Mouse (Mus musculus): ENCODE measurements around the gene Shank3.

Shank3 gene

DNA sequence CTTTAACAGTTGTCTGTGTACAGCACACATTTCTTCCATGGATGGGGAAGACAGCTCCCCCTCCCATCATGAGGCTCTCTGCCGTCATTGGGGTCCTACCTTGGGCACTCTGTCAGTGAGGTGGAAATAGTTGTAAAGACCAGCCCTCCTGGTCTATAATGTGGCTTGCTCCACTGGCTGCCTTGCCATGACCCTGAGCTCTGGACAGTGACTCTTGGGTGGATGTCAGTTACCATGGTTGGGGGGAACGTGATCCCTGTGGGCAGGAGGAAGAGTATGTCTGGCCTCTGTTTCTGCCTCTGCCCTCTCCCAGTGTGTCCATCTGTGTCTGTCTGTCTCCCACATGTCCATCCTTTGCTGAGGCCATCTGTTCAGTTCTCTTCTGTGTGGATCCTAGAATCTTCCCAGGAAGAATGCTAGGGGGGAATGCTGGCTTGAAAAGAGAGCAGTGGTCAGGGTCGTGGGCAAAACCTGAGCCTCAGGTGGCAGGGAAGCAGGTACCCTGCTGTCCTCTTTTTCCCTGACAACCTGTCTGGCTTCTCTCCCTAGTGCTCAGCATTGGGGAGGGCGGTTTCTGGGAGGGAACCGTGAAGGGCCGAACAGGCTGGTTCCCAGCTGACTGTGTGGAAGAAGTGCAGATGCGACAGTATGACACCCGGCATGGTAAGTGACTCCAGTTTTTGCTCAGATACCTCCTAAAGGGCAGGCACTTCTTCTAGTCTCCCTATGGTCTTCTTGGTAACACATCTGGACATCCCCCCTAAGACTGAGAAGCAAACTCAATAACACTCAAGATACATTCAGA, 25.4 kb downstream of the Shank3 start:
- no peak for DNase-seq (ENCODE audit: low spot score)

DNA sequence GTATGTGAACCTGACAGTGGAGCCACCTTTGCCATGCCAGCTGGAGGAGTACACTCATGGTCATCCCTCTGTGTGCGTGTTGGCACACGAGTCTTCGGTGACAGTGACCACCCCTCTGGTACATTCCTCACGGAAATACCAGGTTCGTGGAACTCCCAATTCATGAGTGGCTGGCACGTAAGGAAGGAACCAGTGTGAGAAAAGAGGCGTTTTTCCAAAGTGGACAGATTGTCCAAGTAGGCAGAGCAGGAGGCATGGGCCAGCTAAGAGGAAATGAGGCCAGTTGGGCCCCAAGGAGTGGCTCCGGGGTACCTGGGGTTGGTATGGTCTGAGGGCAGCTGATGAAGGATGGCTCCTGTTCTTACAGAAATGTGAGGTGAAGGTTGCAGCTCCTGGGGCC, 26.0 kb downstream of the Shank3 start:
- no peak for DNase-seq (ENCODE audit: low spot score)

DNA sequence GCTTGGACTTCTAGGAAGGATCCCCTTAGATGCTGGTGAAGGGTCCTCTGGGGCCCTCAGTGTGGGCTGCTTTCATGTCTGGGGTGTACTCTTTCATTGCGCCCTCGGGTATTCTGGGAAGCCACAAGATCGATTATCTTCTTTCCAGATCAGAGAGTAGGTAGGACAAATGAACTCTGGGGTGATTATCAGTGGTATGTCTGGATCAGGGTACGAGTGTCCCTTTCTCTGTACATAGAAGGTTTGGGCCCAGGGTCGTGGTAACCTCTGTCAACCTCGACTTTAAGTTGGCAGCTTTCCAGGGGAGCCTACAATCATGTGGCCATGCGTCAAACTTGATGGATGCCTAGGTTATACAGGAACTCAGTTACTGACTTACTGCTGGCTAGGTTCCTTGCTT, 26.5 kb downstream of the Shank3 start:
- no peak for DNase-seq (ENCODE audit: low spot score)

DNA sequence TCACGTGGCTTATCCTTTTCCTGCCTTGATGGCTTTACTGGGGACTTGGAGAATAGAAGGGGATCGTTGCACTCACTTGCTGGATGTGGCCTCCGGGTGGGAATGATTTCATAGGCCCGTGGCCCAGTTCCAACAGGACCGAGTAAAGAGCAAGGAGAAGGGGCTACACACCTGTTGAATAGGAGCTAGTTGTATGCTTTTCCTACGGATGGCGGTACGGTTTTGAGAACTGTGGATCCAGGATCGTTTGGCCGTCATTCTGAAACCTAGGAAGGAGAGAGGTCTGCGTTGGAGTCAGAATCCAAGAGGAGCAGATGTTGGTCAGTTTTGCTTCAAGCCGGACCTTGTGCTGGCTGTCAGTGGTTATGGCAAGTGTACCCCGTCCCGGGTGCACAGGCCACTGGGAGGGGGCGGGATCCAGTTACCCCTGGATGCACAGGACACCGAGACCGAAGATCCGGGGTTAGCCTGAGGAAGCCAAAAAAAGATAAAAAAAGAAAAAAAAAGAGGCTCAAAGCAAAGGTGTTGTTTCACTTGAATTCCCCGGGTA, 27.4 kb downstream of the Shank3 start:
- no peak for DNase-seq (ENCODE audit: low spot score)

DNA sequence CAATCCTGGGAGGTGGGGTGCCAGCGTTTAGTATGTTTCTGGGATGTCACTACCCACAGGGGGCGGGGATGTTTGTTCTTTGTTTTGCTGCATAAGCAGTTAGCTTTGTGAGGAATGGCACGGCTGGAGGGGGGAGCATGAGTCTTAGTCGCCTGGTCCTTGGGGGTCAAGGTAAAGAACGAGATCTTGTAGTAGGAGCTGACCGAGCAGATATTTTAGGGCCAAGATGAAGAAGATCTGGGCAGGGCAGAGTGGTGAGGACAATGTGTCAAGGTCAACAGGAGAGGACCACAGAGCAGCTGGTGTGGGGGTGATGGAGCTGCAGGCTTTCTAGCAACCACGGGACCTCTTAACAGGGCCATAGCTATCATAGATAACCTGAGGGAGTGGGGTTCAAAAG, 28.0 kb downstream of the Shank3 start:
- DNase-seq (ENCODE audit: low spot score), result no peak

DNA sequence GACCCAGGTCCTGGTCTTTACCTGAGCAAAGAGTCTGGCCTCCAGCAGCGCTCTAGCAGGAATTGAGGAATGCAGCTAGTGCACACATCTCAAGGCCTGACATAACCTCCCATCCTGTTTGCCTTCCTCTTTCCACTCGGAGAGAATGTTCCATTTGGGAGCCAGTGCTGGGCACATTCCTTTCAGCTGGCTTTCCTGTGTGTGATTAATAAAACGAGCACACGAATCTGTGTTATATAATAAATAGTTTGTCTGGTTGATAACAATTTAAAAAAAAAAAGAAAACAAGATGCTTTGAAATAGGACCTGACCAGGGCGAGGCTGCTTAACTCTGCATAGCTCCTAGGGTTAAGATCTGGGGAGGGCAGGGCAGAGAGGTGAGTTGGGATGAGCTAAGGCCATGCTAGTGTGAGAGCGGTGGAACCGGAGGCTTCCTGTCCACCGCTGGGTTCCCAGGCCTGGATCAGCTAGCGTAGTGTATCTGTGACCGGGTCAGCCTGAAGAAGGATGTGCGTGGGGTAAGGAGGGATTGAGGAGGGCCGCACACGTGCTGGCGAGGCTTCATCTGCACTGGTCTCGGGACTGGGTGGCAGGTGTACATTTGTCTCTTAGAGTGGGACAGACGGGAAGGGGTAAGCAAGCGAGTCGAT, 28.9 kb downstream of the Shank3 start:
- no peak for DNase-seq (ENCODE audit: low spot score)

DNA sequence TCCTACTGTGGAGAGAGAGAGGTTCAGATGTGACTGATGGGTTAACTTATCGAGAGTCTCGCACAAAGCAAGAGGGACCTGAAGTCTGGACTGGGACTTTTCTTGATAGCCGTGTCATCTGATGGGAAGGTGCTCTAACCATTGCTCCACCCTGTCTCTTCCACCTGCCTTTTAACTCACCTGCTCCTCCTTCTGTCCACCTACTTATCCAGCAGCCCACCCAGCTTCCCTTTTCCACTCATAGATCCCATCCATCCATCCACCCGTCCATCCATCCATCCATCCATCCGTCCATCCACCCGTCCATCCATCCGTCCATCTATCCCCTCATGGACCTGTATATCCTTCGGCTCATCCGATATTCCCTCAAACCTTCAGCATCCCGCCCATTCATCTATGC, 29.5 kb downstream of the Shank3 start:
- DNase-seq (ENCODE audit: low spot score), result no peak

DNA sequence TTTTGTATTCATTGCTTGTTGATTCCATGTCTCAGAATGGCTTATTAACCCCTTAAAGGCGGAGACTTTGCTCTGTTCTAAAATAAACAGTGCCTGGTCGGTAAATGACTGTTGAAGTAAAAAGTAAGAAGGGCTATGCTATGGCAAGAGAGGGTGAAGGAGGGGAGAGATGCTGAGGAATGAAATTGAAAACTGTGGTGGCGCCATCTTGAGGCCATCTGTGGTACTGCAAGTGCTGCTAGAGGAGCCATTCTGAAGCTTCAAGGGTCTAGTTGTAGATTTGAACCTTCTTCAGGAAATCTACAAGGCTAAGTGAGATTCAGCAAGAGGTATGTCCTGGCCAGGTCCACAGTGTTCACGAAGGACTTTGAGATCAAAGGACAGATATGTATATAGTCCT, 30.9 kb downstream of the Shank3 start:
- no peak for DNase-seq (ENCODE audit: low spot score)

DNA sequence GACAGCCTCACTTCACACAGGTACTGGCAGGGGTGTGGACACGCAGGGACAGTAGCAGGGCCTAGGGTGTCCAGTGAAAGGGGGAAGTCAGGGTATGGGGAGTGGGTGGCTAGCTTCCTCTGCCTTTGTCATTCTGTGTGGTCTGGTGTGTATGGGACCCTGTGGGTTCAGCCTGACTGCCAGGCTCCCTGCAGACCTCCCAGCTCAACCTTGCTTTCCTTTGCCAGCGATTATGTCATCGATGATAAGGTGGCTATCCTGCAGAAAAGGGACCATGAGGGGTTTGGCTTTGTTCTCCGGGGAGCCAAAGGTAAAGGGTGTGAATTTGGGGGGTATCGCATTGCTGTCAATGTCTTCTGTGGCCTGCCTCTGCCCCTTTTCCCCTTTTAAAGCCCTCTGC, 32.0 kb downstream of the Shank3 start:
- no peak for DNase-seq (ENCODE audit: low spot score)

DNA sequence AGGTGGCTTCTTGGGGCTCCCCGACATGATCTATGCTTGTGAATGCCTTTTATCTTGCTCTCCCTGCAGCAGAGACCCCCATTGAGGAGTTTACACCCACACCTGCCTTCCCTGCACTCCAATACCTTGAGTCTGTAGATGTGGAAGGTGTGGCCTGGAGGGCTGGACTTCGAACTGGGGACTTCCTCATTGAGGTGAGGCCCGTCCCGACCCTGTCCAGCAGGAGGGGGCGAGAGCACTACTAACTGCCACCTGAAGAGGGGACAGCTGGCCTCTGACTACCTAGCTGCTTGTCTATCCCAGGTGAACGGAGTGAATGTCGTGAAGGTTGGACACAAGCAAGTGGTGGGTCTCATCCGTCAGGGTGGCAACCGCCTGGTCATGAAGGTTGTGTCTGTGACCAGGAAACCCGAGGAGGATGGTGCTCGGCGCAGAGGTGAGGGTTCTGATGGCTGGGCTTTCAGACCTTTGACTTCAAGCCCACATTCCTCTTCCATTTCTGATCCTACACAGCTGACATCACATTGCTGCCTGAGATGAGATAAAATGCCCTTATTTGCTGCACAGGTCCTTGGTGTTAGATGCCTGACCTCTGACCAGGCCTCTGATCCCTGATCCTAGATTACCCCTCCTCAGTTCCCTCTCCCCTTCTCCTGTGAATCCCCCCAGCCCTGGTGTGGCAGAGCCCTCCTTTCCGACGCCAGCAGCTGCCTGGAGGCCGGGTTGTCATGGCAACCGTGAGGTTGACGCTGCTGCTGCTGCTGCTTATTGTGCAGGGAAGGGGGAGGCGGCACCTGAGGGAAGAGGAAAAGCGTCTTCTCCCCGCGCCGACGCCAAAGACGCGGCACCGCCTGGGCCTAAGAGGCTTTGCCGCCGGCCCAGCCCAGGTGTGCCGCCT, 32.9 kb downstream of the Shank3 start:
- no peak for DNase-seq (ENCODE audit: low spot score)

DNA sequence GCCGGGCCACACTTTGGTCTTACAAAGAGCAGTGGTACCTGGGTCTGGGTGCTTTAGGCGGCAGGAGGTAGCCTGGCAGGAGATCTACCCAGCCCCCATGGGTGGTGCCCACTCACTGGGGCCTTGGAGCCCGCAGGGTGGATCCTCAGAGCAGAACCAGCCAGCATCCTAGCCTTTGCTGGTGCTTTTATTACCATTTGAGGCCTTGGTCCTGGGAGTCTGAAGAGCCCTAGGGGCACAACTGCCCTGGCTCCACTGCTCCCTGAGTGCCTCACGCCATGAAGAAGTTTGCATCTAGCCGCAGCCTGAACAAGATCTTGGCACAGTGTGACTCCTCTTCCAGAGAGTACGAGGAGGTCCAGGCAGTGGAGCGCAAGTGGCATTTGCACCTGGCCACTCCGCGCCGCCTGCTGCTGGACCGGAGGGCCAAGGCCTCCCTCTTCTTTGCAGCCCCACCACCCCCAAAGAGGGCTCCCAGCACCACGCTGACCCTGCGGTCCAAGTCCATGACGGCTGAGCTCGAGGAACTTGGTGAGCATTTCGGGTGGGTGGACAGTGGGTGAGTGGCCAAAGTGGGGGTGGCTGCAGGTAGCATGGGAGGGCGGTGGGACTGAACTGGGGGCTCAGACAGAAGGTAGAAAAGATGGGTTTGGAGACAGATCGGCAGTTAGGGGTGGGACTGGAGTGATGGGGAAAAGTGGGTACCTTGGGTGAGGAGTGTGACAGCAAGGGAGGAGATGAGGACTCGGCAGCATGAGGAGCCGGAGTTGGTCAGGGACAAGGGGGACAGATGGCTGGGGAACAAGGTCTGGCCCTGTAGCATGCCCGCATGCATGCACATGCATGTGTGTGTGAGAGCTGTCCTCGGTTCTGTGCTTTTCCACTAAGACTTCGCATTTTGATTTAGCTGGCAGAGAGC, 33.8 kb downstream of the Shank3 start:
- DNase-seq (ENCODE audit: low spot score), result no peak

DNA sequence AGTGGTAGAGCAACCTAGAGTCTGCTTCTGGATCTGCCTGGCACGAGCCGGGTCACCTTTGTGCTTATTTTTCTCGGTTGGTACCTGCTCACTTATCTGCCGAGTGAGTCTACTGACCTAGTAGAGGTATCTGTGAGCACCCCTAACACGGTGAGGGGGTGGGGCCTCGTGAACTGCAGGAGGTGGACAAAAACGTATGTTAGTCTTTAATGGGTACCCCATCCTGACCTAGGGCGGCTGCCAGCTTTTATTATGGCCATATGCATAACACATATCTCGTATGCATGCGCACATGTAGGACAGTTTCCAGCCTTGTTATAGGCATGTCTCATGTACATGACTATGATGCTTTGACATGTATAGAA, 34.4 kb downstream of the Shank3 start:
- no peak for DNase-seq (ENCODE audit: low spot score)

DNA sequence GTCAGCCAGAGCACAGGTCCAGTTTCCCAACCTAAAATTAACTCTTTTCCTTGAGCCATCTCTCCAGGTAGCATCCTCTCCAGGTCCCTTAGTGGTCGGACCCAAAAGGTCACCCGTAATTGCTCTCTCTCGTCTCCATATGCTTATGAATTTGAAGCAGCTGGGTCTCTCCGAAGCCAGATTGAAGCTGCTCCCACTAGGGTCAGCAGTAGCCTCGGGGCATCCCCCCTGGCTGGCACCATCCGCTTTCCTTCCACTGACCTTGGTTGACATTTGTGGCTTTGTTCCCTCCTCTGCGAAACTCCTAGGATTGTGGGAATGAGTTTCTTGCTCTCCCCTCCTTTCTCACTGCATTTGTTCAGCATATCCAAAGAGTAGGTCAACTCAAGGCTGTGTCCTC, 44.7 kb downstream of the Shank3 start:
- DNase-seq (ENCODE audit: low spot score), result no peak

DNA sequence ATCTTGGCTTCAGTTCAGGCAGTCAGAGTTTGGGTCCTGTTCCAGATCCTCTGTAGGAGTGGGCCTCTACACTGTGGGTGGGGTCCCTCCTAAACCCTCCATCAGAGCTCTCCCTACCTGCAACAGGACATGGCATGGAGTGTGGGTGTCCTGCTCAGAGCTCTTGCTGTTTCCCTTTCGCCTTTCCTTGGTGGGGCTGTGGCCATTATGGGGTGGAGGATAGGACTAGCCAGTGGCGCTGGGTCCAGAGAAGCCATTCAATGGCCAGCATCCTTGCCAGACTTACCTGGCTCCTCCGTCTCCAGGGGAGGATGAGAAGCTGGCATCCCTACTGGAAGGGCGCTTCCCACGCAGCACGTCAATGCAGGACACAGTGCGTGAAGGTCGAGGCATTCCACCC, 47.9 kb downstream of the Shank3 start:
- DNase-seq (ENCODE audit: low spot score), result no peak

DNA sequence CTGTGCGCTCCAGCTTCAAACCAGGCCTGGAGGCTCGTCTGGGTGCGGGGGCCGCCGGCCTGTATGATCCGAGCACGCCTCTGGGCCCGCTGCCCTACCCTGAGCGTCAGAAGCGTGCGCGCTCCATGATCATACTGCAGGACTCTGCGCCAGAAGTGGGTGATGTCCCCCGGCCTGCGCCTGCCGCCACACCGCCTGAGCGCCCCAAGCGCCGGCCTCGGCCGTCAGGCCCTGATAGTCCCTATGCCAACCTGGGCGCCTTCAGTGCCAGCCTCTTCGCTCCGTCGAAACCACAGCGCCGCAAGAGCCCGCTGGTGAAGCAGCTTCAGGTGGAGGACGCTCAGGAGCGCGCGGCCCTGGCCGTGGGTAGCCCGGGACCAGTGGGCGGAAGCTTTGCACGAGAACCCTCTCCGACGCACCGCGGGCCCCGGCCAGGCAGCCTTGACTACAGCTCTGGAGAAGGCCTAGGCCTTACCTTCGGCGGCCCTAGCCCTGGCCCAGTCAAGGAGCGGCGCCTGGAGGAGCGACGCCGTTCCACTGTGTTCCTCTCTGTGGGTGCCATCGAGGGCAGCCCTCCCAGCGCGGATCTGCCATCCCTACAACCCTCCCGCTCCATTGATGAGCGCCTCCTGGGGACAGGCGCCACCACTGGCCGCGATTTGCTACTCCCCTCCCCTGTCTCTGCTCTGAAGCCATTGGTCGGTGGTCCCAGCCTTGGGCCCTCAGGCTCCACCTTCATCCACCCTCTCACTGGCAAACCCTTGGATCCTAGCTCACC, 48.6 kb downstream of the Shank3 start:
- DNase-seq (ENCODE audit: low spot score), result no peak

DNA sequence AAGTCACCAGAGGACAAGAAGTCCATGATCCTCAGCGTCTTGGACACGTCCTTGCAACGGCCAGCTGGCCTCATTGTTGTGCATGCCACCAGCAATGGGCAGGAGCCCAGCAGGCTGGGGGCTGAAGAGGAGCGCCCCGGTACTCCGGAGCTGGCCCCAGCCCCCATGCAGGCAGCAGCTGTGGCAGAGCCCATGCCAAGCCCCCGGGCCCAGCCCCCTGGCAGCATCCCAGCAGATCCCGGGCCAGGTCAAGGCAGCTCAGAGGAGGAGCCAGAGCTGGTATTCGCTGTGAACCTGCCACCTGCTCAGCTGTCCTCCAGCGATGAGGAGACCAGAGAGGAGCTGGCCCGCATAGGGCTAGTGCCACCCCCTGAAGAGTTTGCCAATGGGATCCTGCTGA, 49.4 kb downstream of the Shank3 start:
- DNase-seq (ENCODE audit: low spot score), result no peak

DNA sequence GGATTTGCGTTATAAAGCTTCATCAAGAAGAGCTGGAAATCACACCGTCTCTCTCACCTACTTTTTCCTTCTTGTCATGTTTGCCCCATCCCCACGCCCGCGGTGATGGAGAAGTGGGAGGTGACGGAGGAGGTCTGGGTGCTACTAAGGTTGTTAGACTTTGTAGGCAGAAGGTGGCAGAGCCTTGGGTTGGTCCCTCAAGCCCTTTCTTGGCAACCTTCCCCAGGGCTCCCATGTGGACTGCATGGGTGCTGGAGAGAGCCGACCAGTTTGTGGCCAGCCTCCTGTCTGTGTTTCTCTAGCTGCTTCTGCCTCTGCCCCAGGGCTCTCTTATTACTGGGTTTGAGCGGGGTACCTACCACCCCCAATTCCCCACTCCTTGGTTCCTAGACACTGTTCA, 51.1 kb downstream of the Shank3 start:
- DNase-seq (ENCODE audit: low spot score), result no peak

DNA sequence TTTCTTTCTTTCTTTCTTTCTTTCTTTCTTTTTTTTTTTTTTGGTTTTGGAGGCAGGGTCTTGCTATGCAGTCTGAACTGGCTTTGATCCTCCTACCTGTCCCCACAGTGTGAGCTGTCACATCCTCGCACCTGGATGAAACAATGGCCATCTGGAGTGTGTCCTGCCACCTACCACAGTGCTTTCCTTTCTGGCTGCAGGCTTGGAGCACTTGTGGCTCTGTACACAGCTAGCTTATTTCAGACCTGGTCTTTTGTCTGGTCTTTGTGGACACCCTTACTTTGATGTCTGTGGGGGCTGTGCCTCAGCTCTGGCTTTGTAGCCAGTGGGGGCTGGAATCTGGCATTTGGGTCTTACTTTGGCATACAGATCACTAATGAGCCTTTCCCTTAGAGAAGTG, 52.3 kb downstream of the Shank3 start:
- no peak for DNase-seq (ENCODE audit: low spot score)

DNA sequence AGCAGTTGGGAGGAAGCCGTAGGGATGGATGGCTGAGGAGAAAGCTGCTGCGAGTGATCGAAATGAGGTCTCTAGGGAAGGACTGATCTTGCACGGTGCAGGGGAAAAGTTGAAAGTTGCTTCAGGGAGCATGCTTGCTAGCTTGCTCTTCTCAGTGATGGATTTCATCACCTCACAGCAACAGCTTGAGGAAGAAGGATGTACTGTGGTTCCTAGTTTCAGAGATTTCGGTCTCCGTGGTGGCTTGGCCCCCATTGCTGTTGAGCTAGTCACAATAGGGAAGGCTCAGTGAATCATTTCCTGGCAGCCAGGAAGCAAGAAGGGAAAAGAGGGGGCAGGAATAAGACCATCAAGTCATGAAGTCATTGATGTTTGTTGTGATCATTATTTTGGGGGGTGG, 56.2 kb downstream of the Shank3 start:
- DNase-seq (ENCODE audit: low spot score), result no peak

DNA sequence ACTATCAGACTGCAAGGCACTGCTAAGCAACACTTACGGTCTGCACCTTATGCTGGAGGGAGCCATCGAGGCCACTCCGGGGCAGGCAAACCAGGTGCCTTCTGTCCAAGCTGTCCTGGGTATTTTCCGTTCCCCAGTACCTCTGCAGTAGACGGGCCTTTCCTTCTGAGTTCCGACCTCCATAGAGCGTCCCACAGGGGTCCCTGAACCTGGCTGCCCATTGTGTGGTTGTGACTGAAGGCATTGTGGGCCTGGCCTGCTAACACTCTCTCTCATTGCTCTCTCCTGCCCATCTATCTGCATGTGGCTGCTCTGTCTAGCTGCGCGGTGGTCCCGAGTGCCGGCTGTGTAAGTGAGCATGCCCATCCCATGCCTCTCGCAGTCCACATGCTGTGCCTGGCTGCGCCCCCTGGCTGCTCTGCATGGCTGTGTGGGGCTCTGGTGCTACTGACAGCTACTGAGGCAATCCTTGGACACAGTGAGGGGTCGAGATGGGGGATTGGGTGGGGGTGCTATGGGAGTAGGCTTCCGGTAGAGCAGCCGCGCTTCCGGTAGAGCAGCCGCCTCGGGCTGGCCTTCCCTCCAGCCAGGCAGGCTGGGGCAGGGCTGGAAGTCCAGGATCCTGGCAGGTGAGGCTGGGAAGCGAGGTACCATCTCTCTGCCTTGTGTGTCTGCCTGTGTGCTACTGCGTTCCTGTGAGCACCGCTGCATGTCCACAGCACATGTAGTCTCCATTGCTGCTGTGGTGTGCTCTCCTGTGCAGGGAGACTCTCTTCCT, 57.2 kb downstream of the Shank3 start:
- no peak for DNase-seq (ENCODE audit: low spot score)

All from yolk sac, embryonic 10.5 days (tissue).